Mouse (Mus musculus) heart, embryonic 14.5 days (tissue): ENCODE data around the gene 1110012L19Rik. TPM values are rescaled to one million over a fixed set of nuclear protein-coding genes. Genes with fewer than 3 reads are reported as not detected.
"Not testable (repeated sequence)": the region's sequence is repeated elsewhere in the genome, so short reads cannot be mapped to it uniquely, and the experiment has no call there.

Experiments used
- ATAC-seq: fragments of 200-750 bp; cut with Nextera tagmentation; 2 replicates; pipeline ENCODE4 v1.8.0; 2017; ENCODE audit warnings: low read depth, moderate TSS enrichment; ENCODE audit not compliant: insufficient number of reproducible peaks, insufficient read depth, low FRiP score
- H3K27ac ChIP-seq, 2 experiments: fragments of 200-500 bp in 1 of 2; fragments of 300-500 bp in 1 of 2; sonication (generic) in 1 of 2; replicated peaks in 1 of 2; 2 replicates each; pipeline ENCODE4 v1.5.1; 2012 to 2014; ENCODE audit warnings: low read depth in 2 of 2, low read length in 2 of 2, control low read depth in 1 of 2, mild to moderate bottlenecking in 1 of 2, mixed read lengths in 1 of 2; ENCODE audit not compliant: control insufficient read depth in 1 of 2, insufficient read depth in 1 of 2
- H3K27me3 ChIP-seq: fragments of 300-500 bp; sonication (generic); 2 replicates; pipeline ENCODE4 v1.6.1; 2014; ENCODE audit warnings: mild to moderate bottlenecking, low read length, control low read depth; ENCODE audit not compliant: control insufficient read depth, insufficient read depth
- H3K36me3 ChIP-seq: fragments of 300-500 bp; sonication (generic); 2 replicates; pipeline ENCODE4 v1.6.1; 2014; ENCODE audit warnings: mild to moderate bottlenecking, control low read depth, low read length, mixed read lengths; ENCODE audit not compliant: control insufficient read depth, insufficient read depth
- H3K4me1 ChIP-seq, 2 experiments: fragments of 200-500 bp in 1 of 2; fragments of 300-500 bp in 1 of 2; sonication (generic) in 1 of 2; 2 replicates each; pipeline ENCODE4 v1.6.1; 2012 to 2014; ENCODE audit warnings: low read length in 2 of 2, control low read depth in 1 of 2, mixed read lengths in 1 of 2; ENCODE audit not compliant: control insufficient read depth in 2 of 2, insufficient read depth in 2 of 2
- H3K4me2 ChIP-seq: fragments of 300-500 bp; sonication (generic); 2 replicates; pipeline ENCODE4 v1.6.1; 2014; ENCODE audit warnings: mild to moderate bottlenecking, low read length
- H3K4me3 ChIP-seq, 2 experiments: fragments of 200-500 bp in 1 of 2; fragments of 300-500 bp in 1 of 2; sonication (generic) in 1 of 2; 2 replicates each; pipeline ENCODE4 v1.5.1; 2012 to 2014; ENCODE audit warnings: low read length in 2 of 2, mild to moderate bottlenecking in 2 of 2, control low read depth in 1 of 2, low read depth in 1 of 2, moderate library complexity in 1 of 2; ENCODE audit not compliant: control insufficient read depth in 1 of 2, insufficient read depth in 1 of 2
- H3K9ac ChIP-seq: fragments of 300-500 bp; sonication (generic); 2 replicates; pipeline ENCODE4 v1.6.1; 2014; ENCODE audit warnings: mild to moderate bottlenecking, low read length
- H3K9me3 ChIP-seq: fragments of 300-500 bp; sonication (generic); 2 replicates; pipeline ENCODE4 v1.6.1; 2016; ENCODE audit warnings: low read length, control low read depth; ENCODE audit not compliant: control insufficient read depth
- WGBS: fragments of 180-500 bp; shearing (Covaris S2); extraction: QIAGEN DNeasy Blood & Tissue Kit; methylation state at CpG from one replicate; pipeline ENCODE4 v1.1.7; 2014; 5-methylcytosine and 5-hydroxymethylcytosine counted together
- polyA plus RNA-seq: library from polyadenylated mRNA; unstranded; fragments of >200 nt; fragmentation: Nextera tagmentation; extraction: Ambion mirVana; gene quantifications from 2 replicates; pipeline ENCODE4 v1.2.1, GENCODE M21; 2014

The 1110012L19Rik gene
- polyA plus RNA-seq, 1 experiment from 2014 or later: 33.2 TPM

DNA sequence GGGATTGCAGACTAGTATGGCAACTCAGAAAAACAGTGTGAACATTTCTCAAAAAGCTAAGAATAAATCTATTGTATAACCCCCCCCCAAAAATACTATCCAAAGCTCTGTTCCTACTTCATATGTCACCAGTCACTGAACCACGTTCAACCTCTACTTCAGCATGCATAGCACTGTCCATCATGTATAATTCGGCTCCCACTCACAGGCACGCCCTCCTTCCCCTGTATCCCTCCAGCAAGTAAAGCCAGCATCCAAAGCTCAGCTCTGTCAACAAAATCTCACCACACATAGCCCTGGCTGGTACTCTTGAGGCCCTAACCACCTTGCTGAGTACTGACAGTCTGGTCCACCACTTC lies 781 bp upstream of the 1110012L19Rik start:
- ATAC-seq: 0 out of 2 replicates have a peak, but pooled peaks have one; percentile 16
- 0 out of 4 replicates have a peak, but pooled peaks cover 0 to 7% of the 10 kb centered on the region in 2 experiments for H3K4me1 ChIP-seq
- peak overlapping the region; percentile 16 to 72; a peak in 3 of 4 replicates for H3K27ac ChIP-seq
- peak overlapping the region; percentile 49 to 73 for H3K4me3 ChIP-seq
- no peaks in the 10 kb centered on the region for H3K9me3 ChIP-seq
- no peaks in the 10 kb centered on the region for H3K27me3 ChIP-seq
- WGBS: 42% methylated on average over 3 of the region's 3 CpGs
- peak overlapping the region; percentile 53 for H3K4me2 ChIP-seq
- H3K9ac ChIP-seq: peak overlapping the region; percentile 77; the same call in 1 of the 2 replicates
- H3K36me3 ChIP-seq: peaks cover 14% of the 10 kb centered on the region; the same call in 1 of the 2 replicates

DNA sequence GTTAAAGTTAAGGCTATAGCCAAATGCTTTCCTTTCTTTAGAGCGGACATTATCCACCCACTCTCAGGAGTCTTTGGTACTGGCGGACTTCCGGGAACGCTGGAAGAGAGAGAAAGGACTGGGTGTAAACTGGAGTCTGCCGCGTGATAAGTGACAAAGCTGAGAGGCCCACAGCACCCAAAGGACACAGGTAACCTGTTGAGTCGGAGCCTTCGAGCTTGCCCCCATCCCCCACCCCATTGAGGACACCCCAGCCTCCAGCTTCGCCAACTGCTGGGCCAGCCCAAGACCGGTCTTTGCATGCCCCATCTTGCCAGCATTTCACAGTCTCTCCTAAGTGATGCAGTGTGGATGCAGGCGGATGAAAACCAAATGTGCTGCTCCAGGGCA lies 280 bp downstream of the 1110012L19Rik start:
- Histone ChIP-seq H3K36me3 (peaks cover 14% of the 10 kb centered on the region; the same call in 1 of the 2 replicates), H3K4me2 (peak overlapping the region; percentile 64), H3K9ac (peak overlapping the region; percentile 77), H3K9me3 (no peaks in the 10 kb centered on the region), H3K27me3 (no peaks in the 10 kb centered on the region), H3K27ac (peak overlapping the region; percentile 72 to 82), H3K4me1 (0 out of 4 replicates have a peak, but pooled peaks cover 0 to 7% of the 10 kb centered on the region in 2 experiments), H3K4me3 (peak overlapping the region; percentile 49 to 73)
- 28% methylated on average over 11 of the region's 11 CpGs for WGBS
- ATAC-seq: 0 out of 2 replicates have a peak, but pooled peaks have one; percentile 24

DNA sequence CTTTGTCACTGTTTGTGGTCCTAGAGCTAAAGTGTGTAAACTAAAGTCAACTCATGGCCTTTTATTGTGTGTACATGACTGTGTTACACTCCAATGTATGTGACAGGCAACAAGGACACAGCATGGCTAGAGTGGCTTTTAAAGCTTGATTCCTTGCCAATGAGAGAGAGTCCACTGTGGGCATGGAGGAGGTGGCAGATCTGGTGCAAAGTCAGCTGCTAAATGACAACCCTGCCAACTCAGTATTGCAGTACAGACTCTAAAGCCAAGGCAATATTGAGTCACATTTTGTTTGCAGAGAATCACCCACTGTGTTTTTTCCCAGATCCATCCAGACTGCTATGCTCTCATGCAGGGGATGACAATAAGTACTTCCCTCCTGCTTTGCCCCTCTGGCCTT lies 7.0 kb downstream of the 1110012L19Rik start:
- not testable (repeated sequence) for H3K27me3 ChIP-seq, H3K4me1 ChIP-seq, H3K4me2 ChIP-seq, ATAC-seq, H3K9ac ChIP-seq, H3K9me3 ChIP-seq, H3K4me3 ChIP-seq, H3K27ac ChIP-seq
- peaks cover 14% of the 10 kb centered on the region; the same call in 1 of the 2 replicates for H3K36me3 ChIP-seq

DNA sequence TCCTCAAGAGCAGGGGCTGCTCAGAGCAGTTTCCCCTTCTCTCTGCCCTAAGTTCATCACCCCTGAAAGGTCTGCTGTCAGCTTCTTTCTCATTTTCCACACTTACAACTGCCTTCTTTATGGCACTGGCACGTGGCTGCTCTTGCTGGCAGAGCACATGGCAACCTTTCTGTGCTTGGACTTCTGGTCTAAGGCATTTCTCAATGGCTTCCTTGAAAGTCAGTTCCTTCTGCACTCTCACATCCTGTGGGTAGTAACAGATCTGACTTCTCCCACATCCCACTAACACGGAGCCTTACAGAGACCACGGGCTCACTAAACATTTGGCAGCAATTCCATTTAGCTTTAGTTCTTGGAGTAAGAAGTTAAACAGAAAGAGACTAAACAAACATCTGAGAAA lies 39.8 kb downstream of the 1110012L19Rik start:
- not testable (repeated sequence) for H3K4me2 ChIP-seq, H3K27ac ChIP-seq, ATAC-seq, H3K4me1 ChIP-seq, H3K9ac ChIP-seq, H3K36me3 ChIP-seq, H3K9me3 ChIP-seq, H3K4me3 ChIP-seq, H3K27me3 ChIP-seq
- WGBS: 71% methylated on average over 3 of the region's 3 CpGs

Other genes starting within 250 kb of the 1110012L19Rik start
- gene Ids, start 20.8 kb upstream of the 1110012L19Rik start, polyA plus RNA-seq: 1.9 and 2.2 TPM in 2 replicates
- 40.9 and 45.3 TPM in 2 replicates for gene Tmem185a, start 91.3 kb downstream of the 1110012L19Rik start, polyA plus RNA-seq